Mouse (Mus musculus): ENCODE results near the gene Fancd2os. TPM values are rescaled to one million over a fixed set of nuclear protein-coding genes. Genes with fewer than 3 reads are reported as not detected.

Gene Fancd2os
- polyA plus RNA-seq, 1 experiment, result not detected

DNA sequence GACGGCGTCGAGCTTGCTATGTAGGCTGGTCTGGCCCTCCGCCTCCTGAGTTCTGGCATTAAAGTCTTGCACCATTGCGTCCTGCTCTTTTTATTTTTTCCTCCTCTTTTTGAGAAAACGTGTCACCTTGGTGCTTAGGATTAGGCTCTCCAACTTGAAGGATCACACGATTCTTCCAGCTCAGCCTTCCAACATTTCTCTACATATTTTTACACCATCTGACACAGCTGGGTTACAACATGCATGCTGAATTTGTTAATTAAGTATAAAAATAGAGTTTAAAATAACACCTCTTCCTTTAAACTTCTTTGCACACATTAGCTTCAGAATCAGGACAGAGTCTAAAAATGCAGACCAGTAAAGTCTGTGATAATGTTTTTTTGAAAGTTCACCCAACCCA lies 8.8 kb upstream of the Fancd2os start:
- H3K4me3 ChIP-seq (replicated peaks), result no peak overlapping the region
- H3K9me3 ChIP-seq, result no peaks in the 10 kb centered on the region
- H3K36me3 ChIP-seq (replicated peaks; ENCODE audit: low read length), result peaks cover 75% of the 10 kb centered on the region
- no peak for TF ChIP-seq GATA1 (IDR thresholded peaks at IDR 0.05; ENCODE audit: borderline replicate concordance, low read length)
- TF ChIP-seq FLI1 (IDR thresholded peaks at IDR 0.05; ENCODE audit: low read length), result no peak
- no peaks in the 10 kb centered on the region for H3K27me3 ChIP-seq (replicated peaks)
- peaks cover 60% of the 10 kb centered on the region for H3K4me1 ChIP-seq

DNA sequence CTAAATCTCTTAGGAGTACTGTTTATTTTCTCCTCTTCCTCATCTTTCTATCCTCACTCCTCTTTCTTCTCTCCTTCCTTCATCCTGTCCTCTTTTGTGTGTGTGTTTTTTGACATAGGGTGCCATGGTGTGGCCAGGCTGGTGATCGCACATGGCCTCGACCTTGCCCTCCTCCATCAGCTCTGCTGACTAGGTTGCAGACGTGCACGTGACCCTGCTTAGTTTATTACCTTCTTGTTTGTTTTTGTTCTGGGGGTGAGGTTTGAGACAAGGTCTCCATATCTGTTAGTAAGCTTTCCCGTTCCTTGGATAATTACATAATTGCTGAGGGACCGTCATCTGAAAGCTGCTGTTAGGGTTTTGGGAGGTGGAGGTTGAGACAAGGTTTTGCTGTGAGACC lies 8.4 kb upstream of the Fancd2os start:
- no peaks in the 10 kb centered on the region for H3K9me3 ChIP-seq
- H3K4me3 ChIP-seq (replicated peaks), result no peak overlapping the region
- peaks cover 71% of the 10 kb centered on the region for H3K36me3 ChIP-seq (replicated peaks; ENCODE audit: low read length)
- no peak for TF ChIP-seq FLI1 (IDR thresholded peaks at IDR 0.05; ENCODE audit: low read length)
- no peak for TF ChIP-seq GATA1 (IDR thresholded peaks at IDR 0.05; ENCODE audit: borderline replicate concordance, low read length)
- no peaks in the 10 kb centered on the region for H3K27me3 ChIP-seq (replicated peaks)
- peaks cover 61% of the 10 kb centered on the region for H3K4me1 ChIP-seq

DNA sequence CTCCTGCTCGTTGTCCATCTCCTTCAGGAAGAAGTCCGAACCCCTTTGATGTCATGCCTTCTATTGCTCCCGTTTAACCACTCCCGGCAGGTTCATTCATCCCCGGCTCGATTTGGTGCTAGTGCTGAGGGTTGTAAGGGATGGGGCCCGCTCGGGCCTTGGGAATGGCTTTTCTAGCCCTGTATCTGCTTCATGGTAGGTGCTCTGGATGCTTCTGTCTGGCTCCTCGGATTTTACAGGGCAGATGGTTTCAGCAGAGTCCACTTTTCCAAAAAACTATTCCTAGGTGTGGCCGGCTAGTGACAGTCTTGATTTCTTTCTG lies 4.7 kb upstream of the Fancd2os start:
- peaks cover 36% of the 10 kb centered on the region for H3K36me3 ChIP-seq (replicated peaks; ENCODE audit: low read length)
- H3K27me3 ChIP-seq (replicated peaks), result no peaks in the 10 kb centered on the region
- H3K4me1 ChIP-seq, result peaks cover 42% of the 10 kb centered on the region
- no peaks in the 10 kb centered on the region for H3K9me3 ChIP-seq
- no peak for TF ChIP-seq GATA1 (IDR thresholded peaks at IDR 0.05; ENCODE audit: borderline replicate concordance, low read length)
- peak overlapping the region; percentile 100 for H3K4me3 ChIP-seq (replicated peaks)

- Histone ChIP-seq H3K4me1 (peaks cover 41% of the 10 kb centered on the region), H3K4me3 (replicated peaks) (peak within 1 kb of the TSS; percentile 100), H3K9me3 (no peaks in the 10 kb centered on the region), H3K27me3 (replicated peaks) (no peaks in the 10 kb centered on the region), H3K36me3 (replicated peaks; ENCODE audit: low read length) (peaks cover 31% of the 10 kb centered on the region)
- TF ChIP-seq FLI1 (IDR thresholded peaks at IDR 0.05; ENCODE audit: low read length) (no peak), GATA1 (IDR thresholded peaks at IDR 0.05; ENCODE audit: borderline replicate concordance, low read length) (no peak)
Observed at GRCm38 (mm10) chr6:113604432-113605223, 4.1 kb upstream of the Fancd2os start, which contains the start of gene Brk1. Gene Brk1 (plus strand): TSS chr6:113604772.

DNA sequence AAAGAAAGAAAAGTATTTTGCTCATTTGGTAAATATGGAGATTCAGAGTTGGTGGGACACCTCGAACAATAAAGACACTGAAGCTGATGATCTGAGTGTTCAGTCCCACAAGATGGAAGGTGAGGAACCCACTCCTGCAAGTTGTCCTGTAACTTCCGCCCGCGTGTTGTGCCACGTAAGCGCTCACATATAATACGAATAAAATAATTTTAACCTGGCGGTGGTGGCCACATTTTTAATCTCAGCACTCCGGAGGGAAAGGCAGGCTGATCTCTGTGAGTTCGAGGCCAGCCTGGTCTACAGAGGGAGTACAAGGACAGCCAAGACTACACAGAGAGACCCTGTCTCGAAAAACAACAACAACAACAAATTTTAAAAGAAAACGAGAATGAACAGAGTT lies 3.5 kb upstream of the Fancd2os start:
- no peak for TF ChIP-seq GATA1 (IDR thresholded peaks at IDR 0.05; ENCODE audit: borderline replicate concordance, low read length)
- no peak for TF ChIP-seq FLI1 (IDR thresholded peaks at IDR 0.05; ENCODE audit: low read length)
- Histone ChIP-seq H3K9me3 (no peaks in the 10 kb centered on the region), H3K27me3 (replicated peaks) (no peaks in the 10 kb centered on the region), H3K36me3 (replicated peaks; ENCODE audit: low read length) (peaks cover 25% of the 10 kb centered on the region), H3K4me1 (peaks cover 35% of the 10 kb centered on the region), H3K4me3 (replicated peaks) (peak overlapping the region; percentile 100)

GRCm38 (mm10) chr6:113602821-113603220 lies 2.3 kb upstream of the Fancd2os start:
- H3K36me3 ChIP-seq (replicated peaks; ENCODE audit: low read length), result peaks cover 22% of the 10 kb centered on the region
- H3K9me3 ChIP-seq, result no peaks in the 10 kb centered on the region
- no peak for TF ChIP-seq FLI1 (IDR thresholded peaks at IDR 0.05; ENCODE audit: low read length)
- H3K4me3 ChIP-seq (replicated peaks), result no peak overlapping the region
- H3K27me3 ChIP-seq (replicated peaks), result no peaks in the 10 kb centered on the region
- H3K4me1 ChIP-seq, result peaks cover 26% of the 10 kb centered on the region

DNA sequence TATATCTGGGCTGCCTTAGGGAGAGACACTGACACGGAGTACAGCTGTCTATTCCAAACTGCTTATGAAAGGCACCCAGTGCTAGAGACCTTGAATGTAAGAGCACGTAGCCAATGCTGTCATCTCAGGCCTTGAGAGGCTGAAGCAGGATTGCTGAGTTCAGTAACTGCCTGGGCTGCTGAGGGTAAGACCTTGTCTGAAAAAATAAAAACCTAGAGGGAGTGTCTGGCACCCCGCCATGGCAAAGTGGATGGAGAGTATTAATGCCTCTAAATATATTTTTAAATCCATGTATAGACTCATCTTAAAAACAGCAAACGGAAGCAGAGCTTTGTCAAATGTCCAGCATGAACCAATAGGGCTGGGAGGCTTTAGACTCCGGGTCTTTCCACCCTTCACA lies 682 bp downstream of the Fancd2os start:
- no peak overlapping the region for H3K4me3 ChIP-seq (replicated peaks)
- TF ChIP-seq GATA1 (IDR thresholded peaks at IDR 0.05; ENCODE audit: borderline replicate concordance, low read length), result no peak
- TF ChIP-seq FLI1 (IDR thresholded peaks at IDR 0.05; ENCODE audit: low read length), result no peak
- H3K36me3 ChIP-seq (replicated peaks; ENCODE audit: low read length), result peaks cover 25% of the 10 kb centered on the region
- H3K4me1 ChIP-seq, result peaks cover 6% of the 10 kb centered on the region; the same call in 1 of the 2 replicates
- no peaks in the 10 kb centered on the region for H3K9me3 ChIP-seq
- H3K27me3 ChIP-seq (replicated peaks), result no peaks in the 10 kb centered on the region

- Histone ChIP-seq H3K4me1 (no peaks in the 10 kb centered on the region), H3K9me3 (no peaks in the 10 kb centered on the region), H3K36me3 (replicated peaks; ENCODE audit: low read length) (peaks cover 32% of the 10 kb centered on the region), H3K4me3 (replicated peaks) (no peak overlapping the region), H3K27me3 (replicated peaks) (no peaks in the 10 kb centered on the region)
- no peak for TF ChIP-seq GATA1 (IDR thresholded peaks at IDR 0.05; ENCODE audit: borderline replicate concordance, low read length)
- no peak for TF ChIP-seq FLI1 (IDR thresholded peaks at IDR 0.05; ENCODE audit: low read length)
Observed at GRCm38 (mm10) chr6:113597945-113598344, 2.6 kb downstream of the Fancd2os start.

- Histone ChIP-seq H3K27me3 (replicated peaks) (no peaks in the 10 kb centered on the region), H3K4me3 (replicated peaks) (no peak overlapping the region), H3K9me3 (no peaks in the 10 kb centered on the region), H3K4me1 (no peaks in the 10 kb centered on the region), H3K36me3 (replicated peaks; ENCODE audit: low read length) (peaks cover 45% of the 10 kb centered on the region)
- TF ChIP-seq GATA1 (IDR thresholded peaks at IDR 0.05; ENCODE audit: borderline replicate concordance, low read length) (no peak), FLI1 (IDR thresholded peaks at IDR 0.05; ENCODE audit: low read length) (no peak)
Observed at GRCm38 (mm10) chr6:113592637-113593036, 7.9 kb downstream of the Fancd2os start.

- H3K36me3 ChIP-seq (replicated peaks; ENCODE audit: low read length), result peaks cover 64% of the 10 kb centered on the region
- H3K27me3 ChIP-seq (replicated peaks), result no peaks in the 10 kb centered on the region
- H3K9me3 ChIP-seq, result no peaks in the 10 kb centered on the region
- no peak for TF ChIP-seq GATA1 (IDR thresholded peaks at IDR 0.05; ENCODE audit: borderline replicate concordance, low read length)
- no peak for TF ChIP-seq FLI1 (IDR thresholded peaks at IDR 0.05; ENCODE audit: low read length)
- H3K4me3 ChIP-seq (replicated peaks), result no peak overlapping the region
- no peaks in the 10 kb centered on the region for H3K4me1 ChIP-seq
Observed at GRCm38 (mm10) chr6:113586466-113587183, 13.9 kb downstream of the Fancd2os start.

Data from megakaryocyte, embryonic 14.5 days (primary cell).